Mouse (Mus musculus) midbrain, embryonic 14.5 days (tissue): Measurements from ENCODE around the gene Cga. TPM values are rescaled to one million over a fixed set of nuclear protein-coding genes. Genes with fewer than 3 reads are reported as not detected.

Experiments
- ATAC-seq: fragments of 200-750 bp; cut with Nextera tagmentation; 2 replicates; pipeline ENCODE4 v1.8.0; 2017; ENCODE audit warnings: moderate number of reproducible peaks, moderate library complexity; ENCODE audit not compliant: low FRiP score, low TSS enrichment
- DNase-seq: peaks from one replicate; pipeline ENCODE4 v3.0.0-alpha.2; 2015
- H3K27ac ChIP-seq: fragments of 300-500 bp; sonication (generic); replicated peaks from 2 replicates; pipeline ENCODE4 v1.5.1; 2014; ENCODE audit warnings: mild to moderate bottlenecking, low read depth, low read length, moderate library complexity
- H3K27me3 ChIP-seq: fragments of 300-500 bp; sonication (generic); 2 replicates; pipeline ENCODE4 v1.6.1; 2014; ENCODE audit warnings: low read length, control low read depth, mixed read lengths; ENCODE audit not compliant: control insufficient read depth, insufficient read depth
- H3K36me3 ChIP-seq: fragments of 300-500 bp; sonication (generic); 2 replicates; pipeline ENCODE4 v1.6.1; 2014; ENCODE audit warnings: low read length, control low read depth; ENCODE audit not compliant: control insufficient read depth, insufficient read depth
- H3K4me1 ChIP-seq: fragments of 300-500 bp; sonication (generic); 2 replicates; pipeline ENCODE4 v1.6.1; 2014; ENCODE audit warnings: mild to moderate bottlenecking, antibody characterized with exemption, low read length, control low read depth; ENCODE audit not compliant: control insufficient read depth, insufficient read depth
- H3K4me2 ChIP-seq: fragments of 300-500 bp; sonication (generic); 2 replicates; pipeline ENCODE4 v1.6.1; 2014; ENCODE audit warnings: mild to moderate bottlenecking, low read length, moderate library complexity
- H3K4me3 ChIP-seq: fragments of 300-500 bp; sonication (generic); replicated peaks from 2 replicates; pipeline ENCODE4 v1.5.1; 2014; ENCODE audit warnings: low read depth, low read length
- H3K9ac ChIP-seq: fragments of 300-500 bp; sonication (generic); replicated peaks from 2 replicates; pipeline ENCODE4 v1.6.1; 2014; ENCODE audit warnings: mild to moderate bottlenecking, low read length, moderate library complexity
- H3K9me3 ChIP-seq: fragments of 300-500 bp; sonication (generic); 2 replicates; pipeline ENCODE4 v1.6.1; 2016; ENCODE audit warnings: low read length, control low read depth, mixed read lengths; ENCODE audit not compliant: control insufficient read depth
- WGBS: fragments of 180-500 bp; shearing (Covaris S2); extraction: QIAGEN DNeasy Blood & Tissue Kit; methylation state at CpG from one replicate; pipeline ENCODE4 v1.1.7; 2014; 5-methylcytosine and 5-hydroxymethylcytosine counted together
- polyA plus RNA-seq: library from polyadenylated mRNA; unstranded; fragments of >200 nt; fragmentation: Nextera tagmentation; extraction: Ambion mirVana; gene quantifications from 2 replicates; pipeline ENCODE4 v1.2.1, GENCODE M21; 2014

The Cga gene
- polyA plus RNA-seq, 1 experiment from 2014 or later, result not detected

DNA sequence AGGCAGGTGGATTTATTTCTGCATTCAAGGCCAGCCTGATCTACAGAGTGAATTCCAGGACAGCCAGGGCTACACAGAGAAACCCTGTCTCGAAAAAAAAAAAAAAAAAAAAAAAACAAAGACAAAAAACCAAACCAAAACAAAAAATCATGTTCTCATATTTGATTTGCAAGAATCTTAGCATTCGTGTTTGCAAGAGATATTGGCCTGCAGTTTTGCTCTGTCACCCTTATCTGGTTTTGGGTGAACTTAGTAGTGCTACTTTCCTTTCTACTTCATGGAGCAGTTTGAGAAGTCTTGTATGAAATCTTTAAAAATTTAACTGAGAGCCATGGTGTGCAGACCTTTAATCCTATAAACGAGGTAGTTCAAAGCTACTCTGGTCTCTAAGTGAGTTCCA lies 23.8 kb upstream of the Cga start:
- Histone ChIP-seq H3K9me3 (no peaks in the 10 kb centered on the region), H3K36me3 (no peaks in the 10 kb centered on the region), H3K4me2 (no peak overlapping the region), H3K27ac (no peak overlapping the region), H3K4me3 (no peak overlapping the region), H3K27me3 (no peaks in the 10 kb centered on the region), H3K9ac (no peak overlapping the region), H3K4me1 (no peaks in the 10 kb centered on the region)
- no peak for DNase-seq
- 92% methylated on average over 3 of the region's 3 CpGs for WGBS
- ATAC-seq, result no peak

DNA sequence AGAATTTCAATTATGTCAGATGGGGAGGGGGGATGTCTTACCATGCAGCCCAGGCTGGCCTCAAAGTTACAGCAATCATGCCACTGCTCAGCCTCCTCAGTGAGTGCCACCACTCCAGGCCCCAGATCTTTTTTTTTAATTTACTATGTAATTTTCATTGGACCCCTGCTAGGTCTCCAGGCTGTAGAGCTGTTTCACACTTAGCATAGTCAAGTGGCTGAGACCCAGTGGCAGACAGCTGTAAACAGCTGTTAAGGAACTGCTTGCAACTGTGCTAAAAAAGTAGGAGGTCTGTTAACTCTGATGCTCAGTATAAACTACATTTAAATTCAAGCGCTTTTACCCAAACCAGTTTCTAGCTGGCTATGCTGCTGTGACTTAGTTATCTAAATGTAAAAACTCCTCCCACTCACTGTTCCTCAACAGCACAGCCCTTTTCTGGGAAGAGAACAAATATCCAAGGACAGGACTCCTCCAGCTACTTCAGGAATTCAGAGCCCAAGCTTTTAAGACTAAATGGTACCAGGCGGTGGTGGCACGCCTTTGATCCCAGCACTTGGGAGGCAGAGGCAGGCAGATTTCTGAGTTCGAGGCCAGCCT lies 20.6 kb upstream of the Cga start:
- Histone ChIP-seq H3K4me3 (no peak overlapping the region), H3K27ac (no peak overlapping the region), H3K9me3 (no peaks in the 10 kb centered on the region), H3K36me3 (no peaks in the 10 kb centered on the region; the same call in 1 of the 2 replicates), H3K4me2 (no peak overlapping the region), H3K27me3 (no peaks in the 10 kb centered on the region), H3K4me1 (no peaks in the 10 kb centered on the region), H3K9ac (no peak overlapping the region)
- DNase-seq (no peak), ATAC-seq (no peak)
- 96% methylated on average over 4 of the region's 4 CpGs for WGBS

DNA sequence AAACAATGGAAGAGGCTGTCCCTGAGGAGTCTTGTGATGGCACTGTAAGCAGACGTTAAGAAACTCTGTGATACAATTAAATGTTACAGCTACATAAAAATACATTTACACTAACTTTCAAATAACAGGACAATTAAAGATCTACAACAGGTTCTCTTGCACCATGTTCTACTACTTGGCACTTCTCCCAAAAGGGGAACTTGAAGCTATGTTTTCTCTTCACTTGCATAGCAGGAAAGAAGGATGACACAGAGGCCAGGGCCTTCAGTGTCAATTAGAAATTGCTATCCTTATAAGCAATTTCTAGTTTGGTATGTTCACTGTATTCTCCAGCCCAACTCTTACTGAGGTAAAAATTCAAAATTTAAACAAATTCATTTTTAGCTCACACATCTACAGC lies 19.3 kb upstream of the Cga start:
- Histone ChIP-seq H3K9ac (no peak overlapping the region), H3K27me3 (no peaks in the 10 kb centered on the region), H3K27ac (no peak overlapping the region), H3K4me1 (no peaks in the 10 kb centered on the region), H3K4me2 (no peak overlapping the region), H3K36me3 (no peaks in the 10 kb centered on the region; the same call in 1 of the 2 replicates), H3K9me3 (no peaks in the 10 kb centered on the region), H3K4me3 (no peak overlapping the region)
- DNase-seq (no peak), ATAC-seq (no peak)
- WGBS, result 81% methylated on average over 1 of the region's 1 CpGs

DNA sequence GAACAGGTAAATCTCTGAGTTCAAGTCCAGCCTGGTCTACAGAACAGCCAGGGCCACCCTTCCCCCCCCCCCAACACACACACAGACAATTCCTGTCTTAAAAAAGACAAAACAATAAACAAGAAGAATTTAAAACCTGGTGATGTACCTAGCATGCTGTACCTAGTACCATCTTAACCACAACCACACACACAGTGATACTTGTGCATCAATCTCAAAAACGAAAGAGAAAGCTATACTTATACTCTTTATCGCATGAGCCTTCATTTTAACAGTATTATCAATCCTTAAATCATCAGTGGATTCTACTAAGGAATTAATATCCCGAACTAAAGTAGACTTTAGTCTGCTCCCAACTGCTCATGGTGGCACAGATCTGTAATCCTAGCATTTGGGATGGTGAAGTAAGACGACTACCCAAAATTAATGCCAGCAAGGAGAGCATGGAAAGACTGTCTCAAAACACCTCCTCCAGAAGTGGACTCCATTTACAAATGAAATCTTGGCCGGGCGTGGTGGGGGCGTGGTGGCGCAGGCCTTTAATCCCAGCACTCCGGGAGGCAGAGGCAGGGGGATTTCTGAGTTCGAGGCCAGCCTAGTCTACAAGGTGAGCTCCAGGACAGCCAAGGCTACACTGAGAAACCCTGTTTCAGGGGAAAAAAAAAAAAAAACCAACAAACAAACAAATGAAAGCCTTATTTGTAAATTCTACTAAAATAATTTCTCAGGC lies 12.5 kb upstream of the Cga start:
- no peak for DNase-seq
- Histone ChIP-seq H3K9ac (peak overlapping the region; percentile 100), H3K4me1 (peaks cover 24% of the 10 kb centered on the region), H3K27me3 (no peaks in the 10 kb centered on the region), H3K4me2 (peak overlapping the region; percentile 77), H3K4me3 (peak overlapping the region; percentile 90), H3K36me3 (no peaks in the 10 kb centered on the region; the same call in 1 of the 2 replicates), H3K9me3 (no peaks in the 10 kb centered on the region), H3K27ac (no peak overlapping the region)
- no peak for ATAC-seq
- 86% methylated on average over 10 of the region's 10 CpGs for whole genome bisulfite sequencing

DNA sequence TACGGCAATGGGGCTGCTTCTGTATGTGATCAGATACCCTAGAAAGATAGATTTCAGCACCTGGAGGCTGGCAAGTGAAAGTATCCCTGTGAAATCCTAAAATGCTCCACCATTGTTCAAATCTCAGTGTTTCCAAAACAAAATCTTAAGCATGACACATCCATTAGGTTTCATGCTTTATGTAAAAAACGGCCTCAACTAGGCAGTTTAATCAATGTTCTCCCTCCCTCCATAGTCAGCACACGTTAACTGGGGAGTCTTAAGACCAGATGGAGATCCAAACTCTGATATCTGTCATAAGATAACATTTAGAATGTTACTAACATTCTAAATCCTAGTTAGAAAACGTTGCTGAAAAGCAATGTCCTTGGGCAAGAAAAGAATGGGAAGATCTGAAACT lies 11.7 kb upstream of the Cga start:
- 12% methylated on average over 4 of the region's 4 CpGs for WGBS
- DNase-seq, result no peak
- no peak for ATAC-seq

DNA sequence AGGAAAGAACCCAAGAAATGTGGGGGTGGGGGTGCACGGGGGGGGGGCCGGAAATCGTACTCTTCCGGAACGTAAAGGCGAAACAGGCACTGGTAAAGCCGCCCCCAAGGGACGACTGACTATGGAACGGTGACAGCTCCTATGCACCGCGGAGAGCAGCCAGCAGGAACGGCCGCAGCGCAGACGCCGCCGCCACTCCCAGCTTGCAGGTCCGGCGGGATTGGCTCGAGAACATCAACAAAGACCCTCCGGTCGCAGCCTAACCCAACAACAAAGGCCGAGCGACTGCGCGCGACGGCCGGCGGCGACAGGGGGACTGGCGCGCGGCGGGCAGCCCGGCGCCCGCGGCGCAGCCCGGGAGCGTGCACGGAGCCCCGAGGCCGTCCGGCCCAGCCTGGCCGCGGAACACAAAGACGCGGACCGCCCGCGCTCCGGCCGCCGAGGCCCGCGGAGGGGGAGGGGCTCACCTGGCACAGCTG lies 11.2 kb upstream of the Cga start:
- Histone ChIP-seq H3K36me3 (no peaks in the 10 kb centered on the region; the same call in 1 of the 2 replicates), H3K9me3 (no peaks in the 10 kb centered on the region), H3K4me2 (peak overlapping the region; percentile 77), H3K4me3 (peak overlapping the region; percentile 90), H3K4me1 (peaks cover 27% of the 10 kb centered on the region), H3K27me3 (no peaks in the 10 kb centered on the region), H3K27ac (peak overlapping the region; percentile 100), H3K9ac (peak overlapping the region; percentile 100)
- ATAC-seq, result peak; percentile 78
- peak; percentile 84 for DNase-seq
- under 1% methylated on average over 57 of the region's 58 CpGs for WGBS

More for the DNA sequence above, 11.7 kb upstream of the Cga start:
- H3K9me3 ChIP-seq, result no peaks in the 10 kb centered on the region
- H3K9ac ChIP-seq, result peak overlapping the region; percentile 100
- H3K4me3 ChIP-seq, result peak overlapping the region; percentile 90
- no peaks in the 10 kb centered on the region; the same call in 1 of the 2 replicates for H3K36me3 ChIP-seq
- H3K27ac ChIP-seq, result peak overlapping the region; percentile 100
- peaks cover 26% of the 10 kb centered on the region for H3K4me1 ChIP-seq
- H3K4me2 ChIP-seq, result peak overlapping the region; percentile 77
- H3K27me3 ChIP-seq, result no peaks in the 10 kb centered on the region

DNA sequence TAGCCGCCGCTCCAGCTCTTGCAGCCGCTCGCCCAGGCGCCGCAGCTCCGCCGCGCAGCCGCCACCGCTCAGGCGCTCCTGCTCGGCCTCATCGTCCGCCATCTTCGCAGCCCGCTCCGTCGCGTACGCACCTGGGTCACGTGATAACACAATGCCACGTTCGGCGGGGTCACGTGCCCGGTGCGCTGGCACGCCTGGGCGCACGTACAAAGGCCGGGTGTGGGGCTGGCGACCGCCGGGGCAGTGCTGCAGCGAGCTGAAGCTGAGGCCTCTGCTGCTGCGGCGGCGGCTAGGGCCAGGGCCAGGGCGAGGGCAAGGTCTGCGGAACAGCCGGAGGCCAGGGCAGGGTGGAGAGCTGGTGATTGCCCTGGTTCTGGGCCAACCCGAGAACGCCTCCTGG lies 10.8 kb upstream of the Cga start, which contains the start of gene Zfp292:
Zfp292 (minus strand) TSS at position 143 of the 400 bp plus-strand sequence.
- peak; percentile 98 for DNase-seq
- H3K4me2 ChIP-seq, result peak within 1 kb of the TSS; percentile 77
- under 1% methylated on average over 44 of the region's 44 CpGs for WGBS
- H3K27ac ChIP-seq, result peak within 1 kb of the TSS; percentile 100
- no peaks in the 10 kb centered on the region for H3K9me3 ChIP-seq
- ATAC-seq, result peak; percentile 96
- peaks cover 30% of the 10 kb centered on the region for H3K4me1 ChIP-seq
- no peaks in the 10 kb centered on the region for H3K36me3 ChIP-seq
- no peaks in the 10 kb centered on the region for H3K27me3 ChIP-seq
- peak within 1 kb of the TSS; percentile 100 for H3K9ac ChIP-seq
- H3K4me3 ChIP-seq, result peak within 1 kb of the TSS; percentile 90

DNA sequence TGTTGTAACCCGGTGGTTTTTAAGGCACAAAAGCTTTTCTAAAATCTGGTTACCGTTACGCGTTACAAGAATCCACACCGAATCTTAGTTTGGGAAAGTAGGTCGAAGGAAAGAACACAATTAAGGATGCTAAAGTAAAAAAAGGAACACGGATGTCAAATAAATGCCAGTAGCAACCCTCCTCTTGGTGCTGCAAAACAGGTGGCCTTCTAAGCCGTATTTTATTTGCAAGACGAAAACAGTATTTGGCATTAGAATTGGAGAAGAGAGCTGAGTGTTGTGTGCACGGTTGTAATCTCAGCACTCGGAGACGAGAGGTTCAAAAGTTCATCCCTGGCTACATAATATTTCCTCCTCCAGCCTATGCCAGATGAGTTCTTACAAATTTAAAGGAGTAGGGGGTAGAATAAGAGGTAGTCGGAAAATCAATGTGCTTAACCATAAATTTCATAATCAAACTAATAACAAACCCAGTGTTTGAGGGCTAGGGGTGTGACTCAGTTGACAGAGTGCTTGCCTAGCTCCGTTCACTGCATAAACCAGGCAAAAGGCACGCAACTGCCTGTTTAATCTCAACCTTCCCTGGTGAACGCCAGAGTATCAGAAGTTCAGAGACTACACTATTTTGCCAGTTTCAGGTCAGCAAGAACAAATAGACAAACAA lies 10.1 kb upstream of the Cga start:
- peak overlapping the region; percentile 100 for H3K27ac ChIP-seq
- peaks cover 30% of the 10 kb centered on the region for H3K4me1 ChIP-seq
- no peaks in the 10 kb centered on the region for H3K36me3 ChIP-seq
- H3K9ac ChIP-seq, result peak overlapping the region; percentile 100
- H3K27me3 ChIP-seq, result 0 out of 2 replicates have a peak, but pooled peaks cover under 1% of the 10 kb centered on the region
- H3K4me2 ChIP-seq, result peak overlapping the region; percentile 77
- ATAC-seq (no peak), DNase-seq (no peak)
- H3K4me3 ChIP-seq, result peak overlapping the region; percentile 90
- 44% methylated on average over 16 of the region's 16 CpGs for WGBS
- no peaks in the 10 kb centered on the region for H3K9me3 ChIP-seq
